Mouse (Mus musculus): ENCODE measurements around the gene H2afy.

The H2afy gene

GRCm38 (mm10) chr13:56145523-56145922, 9.4 kb upstream of the H2afy start:
- DNase-seq (ENCODE audit: low read depth, low spot score) = no peak

DNA sequence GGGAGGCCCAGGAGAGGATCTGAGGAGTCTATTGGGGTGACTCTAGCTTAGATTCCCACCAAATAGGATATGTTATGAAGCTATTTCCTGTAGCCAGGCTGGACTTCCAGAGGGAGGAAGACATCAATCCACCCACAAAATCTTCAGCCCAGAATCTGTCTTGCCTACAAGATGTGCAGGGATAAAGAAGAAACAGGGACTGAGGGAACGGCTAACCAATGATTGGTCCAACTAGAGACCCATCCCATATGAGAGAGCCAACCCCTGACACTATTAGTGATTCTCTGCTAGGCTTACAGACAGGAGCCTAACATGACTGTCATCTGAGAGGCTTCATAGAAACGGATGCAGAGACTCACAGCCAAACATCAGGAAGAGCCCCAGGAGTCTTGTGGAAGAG, 7.9 kb upstream of the H2afy start:
- no peak for DNase-seq (ENCODE audit: low read depth, low spot score)

GRCm38 (mm10) chr13:56143151-56143513, 7.0 kb upstream of the H2afy start:
- DNase-seq (ENCODE audit: low read depth, low spot score) = no peak

- no peak for DNase-seq (ENCODE audit: low read depth, low spot score)
These were observed 6.4 kb upstream of the H2afy start for GRCm38 (mm10) chr13:56142382-56143150.

GRCm38 (mm10) chr13:56139167-56139751, 3.1 kb upstream of the H2afy start:
- DNase-seq (ENCODE audit: low read depth, low spot score) = no peak

DNA sequence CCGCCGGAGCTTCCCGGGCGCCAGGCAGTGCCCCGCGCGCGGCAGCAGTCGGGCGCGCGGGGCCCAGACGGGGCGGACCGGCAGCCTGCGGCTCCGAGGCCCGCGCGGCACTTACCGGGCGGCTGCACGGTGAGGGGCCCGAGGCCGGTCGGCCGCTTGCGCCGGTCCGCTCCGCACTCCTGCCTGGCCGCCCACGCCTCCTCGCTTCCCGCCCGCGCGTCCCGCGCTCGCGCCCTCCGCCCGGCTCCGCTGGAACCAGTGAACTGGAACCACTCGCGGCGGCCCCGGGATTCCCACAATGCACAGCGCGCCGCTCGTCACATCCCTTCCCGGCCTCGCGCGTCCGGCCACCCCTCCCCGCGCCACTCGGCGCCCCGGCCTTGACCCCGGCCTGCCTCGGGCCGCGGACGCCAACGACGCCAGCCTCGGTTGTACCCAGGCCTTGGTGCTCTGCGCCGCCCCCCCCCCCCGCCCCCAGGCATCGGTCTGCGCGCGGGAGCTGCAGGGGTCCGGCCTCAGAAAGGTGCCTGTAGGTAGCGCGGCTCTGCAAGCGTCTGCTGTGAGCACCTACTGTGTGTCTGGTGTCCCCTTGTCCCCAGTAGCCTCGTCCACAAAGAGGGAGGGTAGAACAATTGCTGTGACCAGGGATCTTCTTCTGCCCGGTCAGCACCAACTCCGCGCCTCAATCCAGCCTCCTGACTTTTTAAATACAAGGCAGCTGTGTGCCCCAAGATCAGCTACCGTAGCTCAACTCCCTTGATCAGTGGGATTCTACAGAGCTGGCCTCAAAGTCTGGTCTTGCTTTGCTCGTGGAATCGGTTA, 719 bp downstream of the H2afy start:
- peak; percentile 43 for DNase-seq (ENCODE audit: low read depth, low spot score)

- DNase-seq (ENCODE audit: low read depth, low spot score) = no peak
These were observed 1.5 kb downstream of the H2afy start for GRCm38 (mm10) chr13:56134631-56135181.

DNA sequence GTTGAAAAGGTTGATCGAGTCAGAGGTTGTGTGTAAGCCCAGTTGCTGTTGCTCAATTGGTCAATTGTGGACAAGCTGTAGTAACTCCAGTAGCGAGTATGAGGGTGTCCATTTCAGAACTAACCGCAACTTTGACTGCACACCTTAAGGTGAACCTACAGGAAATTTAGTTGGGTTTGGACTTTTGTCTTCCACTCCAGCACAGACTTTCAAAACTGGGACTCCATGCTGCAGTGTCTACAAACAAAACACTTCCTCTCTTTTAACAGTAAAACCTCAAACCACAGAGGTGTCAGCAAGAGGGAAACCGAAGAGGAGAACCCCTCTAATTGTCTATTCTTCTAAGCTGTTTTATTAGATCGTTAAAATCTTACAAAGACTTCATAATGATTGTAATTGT, 2.1 kb downstream of the H2afy start:
- no peak for DNase-seq (ENCODE audit: low read depth, low spot score)

DNA sequence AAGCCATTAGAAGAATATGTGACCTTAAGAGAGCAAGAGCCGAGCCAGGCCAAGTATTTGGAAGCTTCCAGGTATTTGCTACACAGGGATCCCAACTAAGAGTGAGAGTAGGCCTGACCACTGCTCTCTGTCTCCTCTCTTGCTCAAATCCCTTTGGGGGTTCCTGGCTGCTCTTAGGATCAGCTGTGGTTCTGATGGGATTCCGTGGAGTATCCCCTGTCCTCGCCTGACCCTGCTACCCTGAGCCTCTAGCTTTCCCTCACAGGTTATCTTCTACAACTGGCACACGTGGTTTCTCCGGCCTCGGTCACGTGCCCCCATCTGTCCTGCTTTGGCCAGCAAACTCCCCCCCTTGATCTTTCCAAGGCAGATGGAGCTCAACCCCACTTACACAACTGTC, 3.2 kb downstream of the H2afy start:
- DNase-seq (ENCODE audit: low read depth, low spot score) = no peak

GRCm38 (mm10) chr13:56132326-56132936, 3.7 kb downstream of the H2afy start:
- DNase-seq (ENCODE audit: low read depth, low spot score) = no peak

DNA sequence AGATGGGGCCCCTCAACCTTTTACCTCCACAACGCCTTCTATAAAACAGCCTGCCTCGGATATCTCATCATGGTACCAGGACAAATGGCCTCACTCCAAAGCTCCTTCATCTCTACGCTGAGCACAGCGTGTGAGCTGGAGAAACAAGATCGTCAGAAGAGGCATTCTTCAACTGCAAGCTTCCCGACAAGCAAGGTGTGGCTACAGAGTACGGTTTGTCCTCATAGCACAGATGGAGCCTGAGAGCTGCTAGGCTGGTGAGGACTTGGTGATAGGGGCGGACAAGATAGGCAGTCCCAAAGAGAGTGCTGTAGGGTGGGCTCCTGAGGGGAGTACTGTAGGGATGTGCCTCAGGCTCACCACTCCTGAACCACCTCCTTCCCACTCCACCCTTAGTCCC, 5.6 kb downstream of the H2afy start:
- no peak for DNase-seq (ENCODE audit: low read depth, low spot score)

DNA sequence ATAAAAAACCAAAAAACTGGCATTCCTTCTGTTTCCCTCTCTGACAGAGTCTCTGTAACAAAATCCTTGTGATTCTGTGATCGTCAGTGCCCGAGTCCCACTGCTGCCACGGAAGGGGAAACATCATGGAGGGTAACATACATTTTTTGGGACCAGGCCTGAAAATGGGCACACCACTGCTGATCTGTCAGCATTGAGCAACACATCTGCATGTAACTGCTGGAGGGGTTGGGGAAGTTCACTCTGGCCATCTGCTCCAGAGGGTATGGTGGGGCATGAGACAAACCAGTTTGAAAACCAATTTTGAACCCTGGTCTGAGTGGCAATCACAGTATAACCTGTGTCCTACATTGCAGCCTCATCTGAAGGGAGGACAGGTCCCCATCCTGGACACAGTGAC, 6.6 kb downstream of the H2afy start:
- no peak for DNase-seq (ENCODE audit: low read depth, low spot score)

DNA sequence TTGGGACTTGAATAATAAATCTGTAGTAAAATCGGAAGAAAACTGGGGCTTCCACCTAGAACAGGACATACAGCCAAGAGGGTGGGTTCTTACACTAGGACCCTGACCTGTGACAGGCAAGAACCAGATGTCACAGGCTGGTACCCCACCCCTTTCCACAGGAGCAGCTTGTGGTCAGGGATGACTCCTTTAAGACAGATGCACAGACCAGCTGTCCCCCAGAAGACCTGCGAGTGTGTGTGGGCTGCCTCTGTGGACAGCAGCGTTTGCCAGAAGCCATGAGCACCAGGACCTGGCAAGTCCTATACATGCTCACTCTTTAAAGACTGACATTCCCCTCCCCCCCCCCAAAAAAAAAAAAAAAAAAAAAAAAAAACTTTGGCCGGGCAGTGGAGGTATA, 7.1 kb downstream of the H2afy start:
- DNase-seq (ENCODE audit: low read depth, low spot score) = no peak

DNA sequence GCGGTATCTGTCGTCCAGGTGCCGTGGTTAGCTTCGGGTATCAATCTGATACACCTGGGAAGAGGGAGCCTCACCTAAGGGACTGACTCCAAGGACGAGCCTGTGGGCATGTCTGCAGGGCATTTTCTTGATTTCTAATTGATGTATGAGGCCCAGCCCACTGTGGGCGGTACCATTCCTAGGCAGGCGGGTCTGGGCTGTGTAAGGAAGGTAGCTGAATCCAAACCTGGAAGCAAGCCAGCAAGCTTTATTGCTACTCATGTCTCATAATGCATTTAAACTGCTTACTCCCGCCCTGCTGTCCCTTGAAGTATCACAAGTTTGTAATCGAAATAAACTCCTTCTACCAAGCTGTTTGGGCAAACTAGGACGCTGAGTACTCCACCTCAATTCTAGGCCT, 10.5 kb downstream of the H2afy start:
- no peak for DNase-seq (ENCODE audit: low read depth, low spot score)

GRCm38 (mm10) chr13:56123075-56123474, 13.1 kb downstream of the H2afy start:
- DNase-seq (ENCODE audit: low read depth, low spot score) = no peak

DNA sequence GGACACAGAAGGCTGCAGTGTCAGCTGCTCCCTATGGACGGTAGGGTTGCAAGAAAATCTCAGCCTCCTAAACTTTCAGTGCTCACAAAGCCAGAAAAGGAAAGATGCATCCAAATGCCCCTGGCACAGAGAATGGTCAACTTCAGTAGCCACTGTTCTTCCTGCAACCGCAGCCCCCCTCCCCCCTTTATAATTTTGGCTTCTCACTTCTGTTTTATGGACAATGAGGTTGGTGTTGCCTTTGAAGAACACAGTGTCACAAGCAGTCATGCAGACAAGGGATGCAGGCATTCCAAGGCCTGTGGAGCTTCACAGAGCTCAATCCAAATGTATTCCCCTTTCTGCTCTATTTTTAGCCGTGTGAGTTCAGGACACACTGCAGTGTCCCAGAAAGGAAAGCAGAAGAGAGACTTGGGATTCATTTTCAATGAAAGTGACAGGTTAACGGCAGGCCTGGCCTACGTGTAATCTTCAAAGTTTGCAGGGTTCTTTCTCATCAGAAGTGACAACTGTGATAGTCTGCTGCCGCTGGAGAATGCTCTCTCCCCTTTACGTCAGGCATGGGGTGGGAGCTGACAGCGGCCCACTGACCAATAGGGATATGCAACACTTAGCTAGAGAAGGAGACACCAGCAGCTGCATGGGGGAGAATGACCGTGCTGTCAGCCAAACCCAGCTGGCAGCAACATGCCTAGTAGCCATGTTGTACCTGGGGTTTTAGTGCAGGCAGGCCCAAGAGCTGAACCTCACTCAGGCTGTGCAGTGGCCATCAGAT, 18.0 kb downstream of the H2afy start:
- DNase-seq (ENCODE audit: low read depth, low spot score) = no peak

DNA sequence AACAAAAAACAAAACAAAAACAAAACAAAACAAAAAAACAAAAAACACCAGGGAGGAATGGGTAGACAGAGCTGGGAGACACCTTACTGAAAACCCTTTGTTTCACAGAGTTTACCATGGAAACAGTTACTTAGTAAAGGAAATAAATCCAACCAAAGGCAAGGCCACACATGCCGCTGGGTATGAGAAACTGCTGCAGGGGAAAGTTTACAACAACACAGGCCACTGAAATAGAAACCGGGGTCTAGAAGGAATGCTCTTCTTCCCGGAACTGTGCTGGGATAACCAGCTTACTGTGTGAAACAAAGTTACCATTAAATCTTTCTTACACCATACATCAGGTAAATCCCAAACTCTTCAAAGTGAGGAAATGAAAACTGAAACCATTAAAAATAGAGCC, 20.3 kb downstream of the H2afy start:
- no peak for DNase-seq (ENCODE audit: low read depth, low spot score)

- no peak for DNase-seq (ENCODE audit: low read depth, low spot score)
These were observed 20.8 kb downstream of the H2afy start for GRCm38 (mm10) chr13:56115386-56115785.

- no peak for DNase-seq (ENCODE audit: low read depth, low spot score)
These were observed 22.5 kb downstream of the H2afy start for GRCm38 (mm10) chr13:56113431-56114248.

- no peak for DNase-seq (ENCODE audit: low read depth, low spot score)
These were observed 23.2 kb downstream of the H2afy start for GRCm38 (mm10) chr13:56112980-56113379.
